Mouse (Mus musculus) midbrain, postnatal 0 days (tissue): ENCODE data around the gene Rbm24. TPM values are rescaled to one million over a fixed set of nuclear protein-coding genes. Genes with fewer than 3 reads are reported as not detected.
A peak's percentile ranks its signal among the peaks of the same experiment; 100 is the strongest.

Experiments
- ATAC-seq: fragments of 200-750 bp; cut with Nextera tagmentation; 2 replicates; pipeline ENCODE4 v1.8.0; 2017; ENCODE audit warnings: moderate number of reproducible peaks, mild to moderate bottlenecking, moderate TSS enrichment, moderate library complexity; ENCODE audit not compliant: low FRiP score
- DNase-seq: peaks from one replicate; pipeline ENCODE4 v3.0.0-alpha.2; 2015; ENCODE audit warnings: low spot score
- H3K27ac ChIP-seq: fragments of 300-500 bp; sonication (generic); 2 replicates; pipeline ENCODE4 v1.5.1; 2014; ENCODE audit warnings: low read depth, mild to moderate bottlenecking, low read length, mixed read lengths
- H3K27me3 ChIP-seq: fragments of 300-500 bp; sonication (generic); 2 replicates; pipeline ENCODE4 v1.6.1; 2014; ENCODE audit warnings: low read length, control low read depth, mixed read lengths; ENCODE audit not compliant: insufficient read depth
- H3K36me3 ChIP-seq: fragments of 300-500 bp; sonication (generic); 2 replicates; pipeline ENCODE4 v1.6.1; 2014; ENCODE audit warnings: low read length, control low read depth, mixed read lengths; ENCODE audit not compliant: insufficient read depth
- H3K4me1 ChIP-seq: fragments of 300-500 bp; sonication (generic); 2 replicates; pipeline ENCODE4 v1.6.1; 2014; ENCODE audit warnings: mild to moderate bottlenecking, control low read depth, antibody characterized with exemption, low read length, mixed read lengths; ENCODE audit not compliant: insufficient read depth
- H3K4me2 ChIP-seq: fragments of 300-500 bp; sonication (generic); 2 replicates; pipeline ENCODE4 v1.6.1; 2014; ENCODE audit warnings: low read depth, mild to moderate bottlenecking, low read length, mixed read lengths; ENCODE audit not compliant: poor library complexity, severe bottlenecking
- H3K4me3 ChIP-seq: fragments of 300-500 bp; sonication (generic); 2 replicates; pipeline ENCODE4 v1.5.1; 2014; ENCODE audit warnings: low read depth, mild to moderate bottlenecking, low read length, moderate library complexity
- H3K9ac ChIP-seq: fragments of 300-500 bp; sonication (generic); replicated peaks from 2 replicates; pipeline ENCODE4 v1.6.1; 2014; ENCODE audit warnings: mild to moderate bottlenecking, low read length, moderate library complexity, mixed read lengths; ENCODE audit not compliant: poor library complexity, severe bottlenecking
- H3K9me3 ChIP-seq: fragments of 300-500 bp; sonication (generic); 2 replicates; pipeline ENCODE4 v1.6.1; 2016; ENCODE audit warnings: low read length, control low read depth
- CTCF ChIP-seq: IDR thresholded peaks from 2 replicates; pipeline ENCODE4 v1.5.1; 2016; ENCODE audit warnings: antibody characterized with exemption, mild to moderate bottlenecking
- WGBS: fragments of 180-500 bp; shearing (Covaris S2); extraction: QIAGEN DNeasy Blood & Tissue Kit; methylation state at CpG from one replicate; pipeline ENCODE4 v1.1.7; 2014; 5-methylcytosine and 5-hydroxymethylcytosine counted together
- polyA plus RNA-seq: library from polyadenylated mRNA; unstranded; fragments of >200 nt; fragmentation: Nextera tagmentation; extraction: Ambion mirVana; gene quantifications from 2 replicates; pipeline ENCODE4 v1.2.1, GENCODE M21; 2015
- total RNA-seq: library from RNA; depleted of rRNA; stranded (reverse); fragments of >200 nt; gene quantifications from 2 replicates; pipeline ENCODE4 v1.2.3, GENCODE M21; 2014; rRNA removed

Gene Rbm24
- total RNA-seq (10.7 and 20.1 TPM in 2 replicates), polyA plus RNA-seq (3.7 and 4.0 TPM in 2 replicates)

DNA sequence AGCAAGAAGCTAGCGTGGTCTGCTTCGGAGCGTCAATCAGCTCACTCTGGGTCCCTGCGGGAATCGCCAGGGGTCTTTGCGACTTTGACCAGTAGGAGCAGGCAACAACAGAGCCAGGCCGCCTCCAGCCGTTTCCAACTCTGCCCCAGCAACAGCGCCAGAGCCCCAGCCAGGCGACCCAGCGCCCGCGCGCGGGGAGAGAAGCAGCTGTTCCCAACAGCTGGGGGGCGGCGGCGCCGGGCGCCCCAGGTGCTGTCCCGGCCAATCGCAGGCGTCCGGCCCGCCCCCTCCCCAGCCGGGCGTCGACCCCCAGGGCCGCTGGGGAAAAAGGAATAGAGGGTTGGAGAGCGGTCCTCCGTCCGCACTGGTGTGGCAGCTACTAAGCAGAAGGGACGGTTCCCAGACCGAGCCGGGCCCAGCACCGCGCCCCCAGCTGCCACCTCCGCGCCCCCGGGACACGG lies at the start of gene Rbm24:
Rbm24 (plus strand) TSS at position 294 of the 461 bp plus-strand sequence.
- peak within 1 kb of the TSS; percentile 97 for H3K4me2 ChIP-seq
- peak; percentile 31 for TF ChIP-seq CTCF
- WGBS: under 1% methylated on average over 36 of the region's 41 CpGs
- peak within 1 kb of the TSS; percentile 57 for H3K4me3 ChIP-seq
- H3K27ac ChIP-seq: peak within 1 kb of the TSS; percentile 71
- no peaks in the 10 kb centered on the region for H3K27me3 ChIP-seq
- ATAC-seq (peak; percentile 80), DNase-seq (peak; percentile 74)
- no peaks in the 10 kb centered on the region for H3K36me3 ChIP-seq
- H3K4me1 ChIP-seq: 0 out of 2 replicates have a peak, but pooled peaks cover 3% of the 10 kb centered on the region
- peak within 1 kb of the TSS; percentile 77 for H3K9ac ChIP-seq
- H3K9me3 ChIP-seq: no peaks in the 10 kb centered on the region

DNA sequence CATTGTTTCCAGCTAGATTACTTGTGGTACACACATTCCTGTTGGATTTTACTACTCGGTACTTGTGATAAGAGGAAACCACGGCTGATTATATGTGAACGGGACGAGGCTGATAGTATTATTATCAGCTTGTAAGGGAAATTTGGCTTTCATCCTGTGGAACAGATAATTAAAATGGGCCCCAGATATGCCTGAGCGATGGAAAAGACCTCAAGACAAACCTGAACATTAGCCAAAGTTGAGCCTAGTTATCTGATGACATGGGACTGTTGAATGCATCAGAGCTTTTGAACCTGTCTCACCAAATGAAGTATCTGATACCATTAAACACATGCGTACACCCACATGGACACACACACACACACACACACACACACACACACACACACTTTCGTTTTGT lies 45.4 kb upstream of the Rbm24 start:
- ATAC-seq (no peak), DNase-seq (no peak)
- no peaks in the 10 kb centered on the region for H3K4me1 ChIP-seq
- H3K9ac ChIP-seq: no peak overlapping the region
- no peak overlapping the region for H3K27ac ChIP-seq
- no peaks in the 10 kb centered on the region for H3K9me3 ChIP-seq
- no peak overlapping the region for H3K4me2 ChIP-seq
- H3K27me3 ChIP-seq: no peaks in the 10 kb centered on the region
- 83% methylated on average over 7 of the region's 7 CpGs for WGBS
- TF ChIP-seq CTCF: no peak
- H3K36me3 ChIP-seq: no peaks in the 10 kb centered on the region
- H3K4me3 ChIP-seq: no peak overlapping the region

DNA sequence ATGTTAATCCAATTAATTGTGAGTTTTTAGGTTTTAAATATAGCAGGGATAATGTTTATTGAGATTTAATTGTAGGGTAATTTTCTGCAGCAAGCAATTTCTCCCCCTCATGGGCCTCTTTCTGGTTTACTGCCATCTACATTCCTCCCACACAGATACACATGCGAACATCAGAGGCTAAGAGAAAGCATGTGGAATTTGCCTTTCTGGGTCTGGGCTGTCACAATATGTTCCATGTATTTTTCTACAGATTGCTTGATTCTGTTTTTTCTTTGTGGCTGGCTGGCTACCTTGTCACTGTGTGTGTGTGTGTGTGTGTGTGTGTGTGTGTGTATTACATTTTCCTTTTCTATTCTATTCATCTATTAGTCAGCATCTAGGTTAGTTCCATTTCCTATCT lies 42.9 kb upstream of the Rbm24 start:
- no peaks in the 10 kb centered on the region for H3K27me3 ChIP-seq
- H3K4me1 ChIP-seq: no peaks in the 10 kb centered on the region
- H3K9me3 ChIP-seq: no peaks in the 10 kb centered on the region
- TF ChIP-seq CTCF: no peak
- no peak overlapping the region for H3K9ac ChIP-seq
- H3K36me3 ChIP-seq: no peaks in the 10 kb centered on the region
- H3K4me2 ChIP-seq: no peak overlapping the region
- H3K27ac ChIP-seq: no peak overlapping the region
- ATAC-seq (no peak), DNase-seq (no peak)
- no peak overlapping the region for H3K4me3 ChIP-seq
- 88% methylated on average over 1 of the region's 1 CpGs for WGBS

DNA sequence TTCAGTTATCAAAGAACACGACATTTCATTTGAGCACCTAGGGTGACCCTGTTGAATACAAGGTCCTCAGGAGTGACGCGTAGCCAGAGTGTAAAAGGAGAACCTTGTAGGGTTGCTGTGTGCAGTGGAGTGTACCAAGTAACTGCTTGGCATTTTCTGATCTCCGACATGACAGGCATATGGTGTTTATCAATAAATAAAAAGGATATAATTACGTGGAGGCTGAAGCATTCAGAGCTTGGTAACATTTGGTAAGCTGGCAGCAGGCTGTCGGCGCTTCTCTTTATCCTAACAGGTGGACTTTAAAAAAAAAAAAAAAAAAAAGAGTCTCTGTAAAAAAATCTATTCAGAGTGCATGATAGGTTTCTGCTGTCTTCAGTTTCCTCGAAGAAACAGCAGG lies 30.8 kb upstream of the Rbm24 start:
- Histone ChIP-seq H3K9ac (no peak overlapping the region), H3K4me3 (no peak overlapping the region), H3K4me1 (no peaks in the 10 kb centered on the region), H3K4me2 (no peak overlapping the region), H3K27me3 (no peaks in the 10 kb centered on the region), H3K27ac (no peak overlapping the region), H3K9me3 (no peaks in the 10 kb centered on the region), H3K36me3 (no peaks in the 10 kb centered on the region)
- DNase-seq: no peak
- WGBS: 73% methylated on average over 8 of the region's 8 CpGs
- ATAC-seq: no peak
- no peak for TF ChIP-seq CTCF

DNA sequence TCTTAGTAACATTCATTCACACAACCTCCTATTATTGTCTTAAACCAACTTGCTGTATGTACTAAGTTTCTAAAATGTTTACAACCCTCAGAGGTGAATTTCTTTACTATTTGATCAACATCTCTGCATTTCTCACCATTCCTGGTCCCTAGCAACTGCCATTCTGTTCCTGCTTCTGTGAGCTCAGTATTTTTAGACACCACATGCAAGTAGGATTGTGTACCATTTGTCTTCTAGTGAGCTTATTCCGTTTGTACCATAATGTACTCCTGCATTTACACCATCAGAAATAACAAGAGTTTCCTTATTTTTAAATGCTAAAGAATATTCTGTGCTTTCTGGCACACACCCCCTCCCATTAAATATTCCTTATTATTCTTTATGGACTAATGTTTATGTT lies 26.6 kb upstream of the Rbm24 start:
- H3K4me2 ChIP-seq: no peak overlapping the region
- H3K9me3 ChIP-seq: no peaks in the 10 kb centered on the region
- TF ChIP-seq CTCF: no peak
- no peak for DNase-seq
- no peak overlapping the region for H3K27ac ChIP-seq
- 91% methylated on average over 1 of the region's 1 CpGs for WGBS
- no peak for ATAC-seq
- H3K9ac ChIP-seq: no peak overlapping the region
- H3K27me3 ChIP-seq: no peaks in the 10 kb centered on the region
- no peaks in the 10 kb centered on the region for H3K4me1 ChIP-seq
- H3K36me3 ChIP-seq: no peaks in the 10 kb centered on the region
- no peak overlapping the region for H3K4me3 ChIP-seq

DNA sequence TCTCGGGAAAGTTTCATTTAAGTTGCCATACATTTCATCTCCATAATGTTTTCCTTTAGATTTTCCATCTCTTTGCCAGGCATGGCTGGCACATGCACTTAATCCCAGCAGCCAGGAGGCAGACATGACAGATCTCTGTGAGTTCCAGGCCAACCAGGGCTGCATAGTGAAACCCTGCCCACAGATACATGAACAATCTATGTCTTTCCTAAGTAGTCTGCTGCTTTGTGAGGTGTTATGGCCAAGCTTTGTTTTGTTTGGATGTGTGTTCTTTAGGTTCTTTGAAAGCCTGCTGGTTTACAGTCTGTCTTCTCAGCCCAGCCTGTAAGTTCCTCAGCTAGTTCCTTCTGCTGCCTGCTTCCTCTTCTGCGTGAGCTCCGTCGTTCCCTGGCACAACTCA lies 25.3 kb upstream of the Rbm24 start:
- Histone ChIP-seq H3K9ac (no peak overlapping the region), H3K4me2 (no peak overlapping the region), H3K27ac (no peak overlapping the region), H3K9me3 (no peaks in the 10 kb centered on the region), H3K4me1 (no peaks in the 10 kb centered on the region), H3K36me3 (no peaks in the 10 kb centered on the region), H3K27me3 (no peaks in the 10 kb centered on the region), H3K4me3 (no peak overlapping the region)
- no peak for TF ChIP-seq CTCF
- WGBS: 62% methylated on average over 4 of the region's 4 CpGs
- DNase-seq: no peak
- ATAC-seq: no peak
